Mouse (Mus musculus): Measurements from ENCODE around the gene Mfn1.

DNA sequence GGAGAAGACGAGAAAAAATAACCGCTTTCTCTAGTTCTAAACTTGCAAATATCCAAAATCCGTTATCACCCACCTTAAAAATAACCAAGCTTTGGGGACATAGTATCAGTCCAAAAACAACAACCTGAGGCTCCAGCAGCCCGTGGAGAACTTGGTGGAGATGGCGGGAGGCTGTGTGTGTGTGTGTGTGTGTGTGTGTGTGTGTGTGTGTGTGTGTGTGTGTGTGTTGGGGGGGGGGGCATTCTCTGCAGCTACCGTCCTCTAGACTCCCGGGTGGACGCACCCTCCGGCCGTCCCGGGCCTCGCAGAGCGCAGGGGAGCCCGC is 86.7 kb downstream of the Mfn1 start:
- TF ChIP-seq GATA2 (IDR thresholded peaks at IDR 0.05; ENCODE audit: borderline replicate concordance, low read depth, low read length) (no peak), CTCF (IDR thresholded peaks at IDR 0.05; ENCODE audit: low read depth, low read length) (no peak), GATA1 (IDR thresholded peaks at IDR 0.05; ENCODE audit: borderline replicate concordance, low read length) (no peak)
